ENCODE assay signal across 13 mouse cellular contexts in genomic region chr12:113484971-113485485, GRCm38 (mm10). TPM values are rescaled to one million over a fixed set of nuclear protein-coding genes. Genes with fewer than 3 reads are reported as not detected.
DNase-seq lines count a peak whose midpoint lies in the region; ATAC-seq and TF ChIP-seq lines count a peak whose summit lies in the region.
"Had no signal": no experiment of that assay in that cellular context is flagged by ENCODE, and none has a peak within 500 bp of the region (broad histone marks: within the 10 kb centered on the region; RNA-seq: fewer than 3 reads in every experiment).

No protein-coding gene starts in this region.

- no peak for TF ChIP-seq POLR2A in small intestine, adult 2 months (IDR thresholded peaks at IDR 0.05; ENCODE audit: low read depth, low read length)

- H3K27me3 ChIP-seq in small intestine, adult 2 months (ENCODE audit: control insufficient read depth, insufficient read depth, low read length) = no peaks in the 10 kb centered on the region
- H3K27me3 ChIP-seq: neural tube, embryonic 12.5 days had no signal

- peak; percentile 0 for DNase-seq in left cerebral cortex, postnatal 4 days
- no peak for DNase-seq in left cerebral cortex, adult 8-10 months (ENCODE audit: low spot score in 2 of 2)
- DNase-seq in R1 (ENCODE audit: low read depth, low spot score) = peak; percentile 15
- DNase-seq in lung, postnatal 10 days = no peak
- DNase-seq: cerebellum, postnatal 25 days had no signal

- no peak overlapping the region for H3K4me3 ChIP-seq in small intestine, adult 2 months (ENCODE audit: low read depth, low read length)
- H3K4me3 ChIP-seq: neural tube, embryonic 12.5 days had no signal

- ATAC-seq in CD4-positive, CD25-positive, alpha-beta regulatory T cell, adult 4 months = peak; percentile 63
- ATAC-seq in inflammation-experienced regulatory T-cells, adult 6 months = no peak

- intact Hi-C loops in left cerebral cortex, postnatal 4 days (cut with DNase I) = no loop called here

- TF ChIP-seq CTCF in small intestine, adult 2 months (IDR thresholded peaks at IDR 0.05; ENCODE audit: extremely low read depth, insufficient read length, insufficient replicate concordance, low read depth, low read length) = peak; percentile 15; the same call in 1 of the 2 replicates

- H3K4me1 ChIP-seq in small intestine, adult 2 months (ENCODE audit: control insufficient read depth, insufficient read depth, insufficient read length, low read length) = no peaks in the 10 kb centered on the region
- H3K4me1 ChIP-seq: neural tube, embryonic 12.5 days had no signal

- H3K36me3 ChIP-seq in small intestine, adult 2 months (ENCODE audit: control insufficient read depth, insufficient read depth, low read length) = no peaks in the 10 kb centered on the region
- H3K36me3 ChIP-seq: neural tube, embryonic 12.5 days had no signal

- no peak overlapping the region for H3K27ac ChIP-seq in small intestine, adult 2 months (ENCODE audit: insufficient read depth, low read depth, low read length)
- H3K27ac ChIP-seq: neural tube, embryonic 12.5 days had no signal

- WGBS in small intestine, adult 2 months = 20% methylated on average over 2 of the region's 2 CpGs

RNA-seq across cellular contexts. Expression of gene Adam6b, which starts 4.3 kb away (rescaled TPM):
- total RNA-seq in left cerebral cortex, postnatal 4 days (2021) = not detected
- not detected for total RNA-seq in left cerebral cortex, adult 8-10 months (2022)
- polyA plus RNA-seq in CD4-positive, CD25-positive, alpha-beta regulatory T cell, adult 4 months (2017; shearing (Covaris generic)) = 1 to 10 TPM in 1 of 2 experiments, under 1 TPM in 1; 0.52 to 1.2 TPM
- 0.05 TPM in 1 of 2 replicates, not detected in the other for polyA plus RNA-seq in small intestine, adult 2 months (2012; rRNA removed)
- under 1 TPM in 2 of 3 experiments, not detected in 1; 0.51 to 0.52 TPM for polyA plus RNA-seq in inflammation-experienced regulatory T-cells, adult 6 months (2017; shearing (Covaris generic))
- total RNA-seq: gastrocnemius, adult 8-10 months; hematopoietic stem cell, adult 5-6 weeks had no signal
- polyA plus RNA-seq: limb, embryonic 11.5 days; neural tube, embryonic 12.5 days had no signal

RNA-seq across cellular contexts. Expression of gene Adam6a, which starts 58.7 kb away (rescaled TPM):
- not detected for total RNA-seq in left cerebral cortex, postnatal 4 days (2021)
- not detected for total RNA-seq in left cerebral cortex, adult 8-10 months (2022)
- polyA plus RNA-seq in CD4-positive, CD25-positive, alpha-beta regulatory T cell, adult 4 months (2017; shearing (Covaris generic)) = under 1 TPM in 1 of 2 experiments, not detected in 1; 0.13 TPM
- not detected in 2 replicates for polyA plus RNA-seq in small intestine, adult 2 months (2012; rRNA removed)
- not detected for polyA plus RNA-seq in inflammation-experienced regulatory T-cells, adult 6 months (2017; shearing (Covaris generic))
- total RNA-seq: gastrocnemius, adult 8-10 months; hematopoietic stem cell, adult 5-6 weeks had no signal
- polyA plus RNA-seq: large intestine, adult 2 months; limb, embryonic 11.5 days; neural tube, embryonic 12.5 days had no signal

Comparison
In these comparisons a context has a peak if more than half of its experiments do, and no peak if none do; other contexts are left out.
1. DNase-seq: peak in left cerebral cortex, postnatal 4 days (single experiment) and R1 (single experiment); none in left cerebral cortex, adult 8-10 months (0 of 2) and lung, postnatal 10 days (single experiment).